Mouse (Mus musculus) right cerebral cortex, postnatal 10 days (tissue): ENCODE data around the gene Asb13.

Source experiments
- DNase-seq, 2 experiments: peaks; one replicate each; pipeline ENCODE4 v3.0.0; 2021; ENCODE audit warnings: low spot score in 2 of 2

Gene Asb13

DNA sequence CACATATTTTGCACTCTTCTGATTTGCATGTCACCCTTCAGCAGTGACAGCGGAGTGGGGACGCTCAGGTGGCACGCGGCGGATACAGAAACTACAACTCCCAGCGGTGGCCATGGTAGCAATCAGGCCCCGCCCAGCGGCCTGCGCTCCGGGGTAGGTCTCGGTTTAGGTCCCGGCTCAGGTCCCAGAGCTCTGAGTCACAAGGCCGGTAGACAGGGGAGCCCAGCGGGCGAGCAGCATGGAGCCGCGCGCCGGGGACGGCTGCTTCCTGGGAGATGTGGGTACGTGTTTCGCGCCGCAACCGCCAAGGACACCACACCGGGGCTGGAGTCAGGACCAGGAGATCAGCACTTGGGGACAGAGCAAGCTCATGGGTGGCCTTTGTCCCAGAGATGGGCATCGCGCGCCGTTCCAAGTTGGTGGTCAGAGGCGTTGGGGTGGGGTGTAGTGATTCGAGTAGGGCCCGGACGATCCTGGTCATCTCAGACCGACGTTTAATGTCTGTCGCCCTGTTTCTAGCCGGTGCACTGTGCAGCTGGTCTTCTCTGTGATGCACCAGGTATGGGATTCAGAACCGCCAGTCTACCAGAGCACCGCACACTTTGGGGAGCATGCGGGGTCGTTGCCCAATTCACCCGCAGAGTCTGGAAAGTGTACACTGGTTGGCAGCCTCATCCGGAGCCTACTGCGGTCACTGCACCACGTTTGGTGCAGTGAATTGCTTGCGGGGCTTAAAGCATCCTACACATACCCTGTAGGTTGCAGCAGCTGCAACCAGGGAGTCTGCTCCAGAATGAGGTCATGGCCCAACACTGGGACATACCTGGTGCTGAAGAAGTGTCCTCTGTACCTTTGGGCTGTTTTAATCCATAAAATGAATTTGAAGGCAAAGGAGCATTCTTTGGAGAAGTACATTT lies at the start of gene Asb13:
Gene Asb13, plus strand, starts transcription at position 138 of the 917 bp plus-strand sequence.
- DNase-seq, result peak; percentile 84 to 89

GRCm38 (mm10) chr13:3590789-3591188 lies 43.0 kb upstream of the Asb13 start:
- no peak for DNase-seq

DNA sequence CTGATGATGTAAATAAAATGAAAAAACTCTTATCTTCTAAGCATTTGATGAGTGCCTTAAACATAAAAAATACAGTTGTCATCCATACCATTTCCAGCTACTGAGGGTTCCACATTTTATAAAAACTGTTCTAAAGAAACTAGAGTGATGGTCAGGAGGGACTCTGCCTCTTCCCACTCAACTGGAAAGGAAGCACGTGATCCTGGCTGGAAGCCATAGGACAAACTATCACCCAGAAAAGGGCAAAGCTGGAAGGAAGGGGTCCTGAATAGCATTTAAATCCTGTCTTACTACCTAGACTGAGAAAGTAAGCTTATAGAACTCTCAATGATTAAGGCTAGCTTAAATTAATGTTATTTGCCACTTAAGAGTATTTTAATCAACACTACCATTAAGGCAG lies 39.5 kb upstream of the Asb13 start:
- DNase-seq, result no peak

DNA sequence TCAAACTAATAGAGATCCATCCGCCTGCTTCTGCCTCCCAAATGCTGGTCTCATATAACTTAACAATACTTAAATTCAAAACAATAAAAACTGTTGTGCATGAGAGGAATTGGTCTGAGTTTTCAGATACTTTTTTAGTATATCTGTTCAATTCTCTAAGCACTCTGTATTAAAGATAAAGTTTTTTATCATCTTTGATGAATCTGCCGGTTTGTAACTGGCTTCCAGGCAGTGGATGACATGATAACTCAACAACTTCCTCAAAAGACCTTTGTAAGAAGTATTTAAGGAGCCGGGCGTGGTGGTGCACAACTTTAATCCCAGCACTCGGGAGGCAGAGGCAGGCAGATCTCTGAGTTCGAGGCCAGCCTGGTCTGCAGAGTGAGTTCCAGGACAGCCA lies 37.6 kb upstream of the Asb13 start:
- no peak for DNase-seq

- DNase-seq, result no peak
Observed at GRCm38 (mm10) chr13:3609780-3610117, 24.1 kb upstream of the Asb13 start.

DNA sequence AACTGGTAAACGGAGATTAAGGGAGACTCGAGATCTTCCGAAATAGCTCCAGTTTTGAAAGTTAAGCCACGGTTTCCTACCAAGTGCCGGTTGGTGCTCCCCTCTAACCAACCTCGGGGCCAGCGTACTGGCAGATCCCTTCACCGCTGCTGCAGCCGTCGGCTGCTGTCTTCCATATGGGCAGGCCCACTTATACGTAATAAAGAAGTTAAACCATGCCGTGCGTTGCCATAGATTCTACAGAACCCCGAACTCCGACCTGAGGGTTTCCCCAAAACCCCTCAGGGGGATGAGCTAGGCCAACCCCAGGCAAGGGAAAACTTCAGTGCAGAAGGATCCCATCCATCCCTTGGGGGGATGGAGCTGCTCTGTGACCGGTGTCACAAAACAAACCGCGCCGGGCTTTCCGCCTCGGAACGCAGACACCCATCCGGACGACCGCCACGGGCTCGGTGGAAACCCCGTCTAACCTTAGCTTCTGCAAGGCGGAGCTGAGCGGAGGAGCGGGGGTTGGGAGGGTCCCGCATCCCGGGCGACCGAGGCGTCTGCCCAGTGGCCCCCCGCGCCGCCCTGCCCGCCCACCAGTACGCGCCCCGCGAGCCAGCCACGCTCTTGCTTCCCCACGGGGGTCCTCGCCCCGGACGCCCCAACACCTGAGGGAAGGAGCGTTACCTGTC lies 23.6 kb upstream of the Asb13 start:
- peak in 1 of 2 experiments; percentile 26 for DNase-seq

- DNase-seq, result peak; percentile 100
Observed at GRCm38 (mm10) chr13:3610795-3611438, 22.9 kb upstream of the Asb13 start, which contains the start of gene Fam208b. Gene Fam208b, minus strand, starts transcription at chr13:3611108.

DNA sequence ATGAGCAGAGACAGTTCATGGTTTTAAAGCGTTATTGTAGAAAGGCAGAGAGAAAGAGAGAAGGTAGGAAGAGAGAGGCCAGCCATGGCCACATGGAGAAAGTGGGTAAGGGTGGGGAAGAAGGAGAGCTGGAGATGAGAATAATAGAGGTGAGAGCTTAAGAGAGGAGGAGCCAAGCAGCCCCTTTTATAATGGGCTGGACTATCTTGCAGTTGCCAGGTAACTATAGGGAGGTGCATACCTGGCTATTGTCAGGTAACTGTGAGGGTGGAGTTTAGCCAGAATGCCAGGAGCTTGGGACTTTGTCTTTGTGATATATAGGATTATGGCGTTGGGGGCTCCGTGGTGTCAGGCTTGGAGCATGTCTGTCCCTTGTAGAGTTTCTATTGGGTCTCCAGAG lies 6.7 kb upstream of the Asb13 start:
- no peak for DNase-seq

DNA sequence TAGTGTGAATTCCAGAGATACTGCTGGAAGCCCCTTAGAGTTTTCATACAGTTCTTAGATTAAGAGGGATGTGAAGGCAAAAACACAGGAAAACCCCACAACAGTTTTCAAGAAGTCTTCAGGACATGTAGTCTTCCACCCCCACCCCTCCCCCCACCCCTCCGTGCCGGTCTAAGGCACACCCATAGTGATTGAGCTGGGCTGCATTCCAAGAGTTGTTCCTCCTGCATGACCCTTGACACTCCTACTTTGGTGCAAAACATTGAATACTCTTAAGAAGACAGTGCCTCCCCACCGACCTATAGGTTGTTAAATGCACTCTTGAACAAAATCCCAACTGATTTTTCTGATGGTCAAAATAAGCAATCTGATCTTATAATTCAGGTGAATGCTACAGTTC lies 5.7 kb upstream of the Asb13 start:
- no peak for DNase-seq

- no peak for DNase-seq
Observed at GRCm38 (mm10) chr13:3632551-3632950, 1.3 kb upstream of the Asb13 start.

GRCm38 (mm10) chr13:3633131-3633530 lies 701 bp upstream of the Asb13 start:
- no peak for DNase-seq

- no peak for DNase-seq
Observed at GRCm38 (mm10) chr13:3635076-3635475, 1.2 kb downstream of the Asb13 start.

DNA sequence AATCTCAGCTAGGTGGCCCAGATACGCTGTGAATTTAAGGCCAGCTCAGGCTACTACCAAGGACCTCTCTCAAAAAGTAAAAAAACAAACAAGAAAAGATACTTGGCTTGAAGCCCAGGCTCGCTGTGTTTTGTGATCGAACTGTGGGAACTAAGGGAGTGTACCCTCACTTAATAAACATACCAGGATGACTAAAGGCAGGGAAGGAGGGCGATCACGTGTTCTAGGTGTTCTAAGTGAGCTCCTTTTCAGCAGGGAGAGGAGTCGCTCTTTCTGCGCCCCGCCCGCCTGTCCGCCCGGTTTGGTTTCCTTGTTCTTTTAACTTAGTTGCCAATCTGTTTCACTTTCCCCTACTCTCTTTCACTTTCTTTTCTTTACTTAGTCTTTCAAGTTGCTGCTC lies 3.0 kb downstream of the Asb13 start:
- no peak for DNase-seq

DNA sequence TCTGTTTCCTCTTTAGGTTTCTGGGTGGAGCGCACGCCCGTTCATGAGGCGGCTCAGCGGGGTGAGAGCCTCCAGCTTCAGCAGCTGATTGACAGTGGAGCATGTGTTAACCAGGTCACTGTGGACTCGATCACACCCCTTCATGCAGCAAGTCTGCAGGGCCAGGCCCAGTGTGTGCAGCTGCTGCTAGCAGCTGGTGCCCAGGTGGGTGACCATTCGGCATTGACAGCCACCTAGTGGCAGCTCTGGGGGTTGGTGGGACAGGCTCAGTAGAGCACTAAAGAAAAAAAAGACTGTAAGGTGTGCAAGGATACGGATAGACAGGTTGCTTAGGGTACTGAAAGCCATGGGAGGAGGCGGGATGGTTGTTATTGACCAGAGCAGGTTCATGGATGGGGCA lies 8.2 kb downstream of the Asb13 start:
- DNase-seq, result no peak

DNA sequence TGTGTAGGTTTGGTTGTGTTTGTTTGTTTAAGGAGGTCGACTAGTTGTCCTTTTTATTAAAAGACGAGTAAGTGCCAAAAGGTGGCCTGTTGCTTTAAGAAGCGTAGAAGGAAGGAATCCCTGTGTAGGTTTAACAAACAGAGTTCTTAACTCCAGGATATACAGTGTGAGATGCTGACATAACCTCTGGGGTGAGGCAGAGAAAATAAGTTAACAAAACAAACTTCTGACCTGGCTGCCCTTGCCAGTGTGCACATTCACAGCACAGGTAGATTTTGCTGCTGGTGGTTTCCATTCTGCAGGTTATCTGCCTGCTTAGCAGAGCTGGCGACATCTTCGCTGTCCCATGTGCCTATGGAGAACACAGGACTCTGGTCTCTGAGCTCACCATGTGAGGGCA lies 8.7 kb downstream of the Asb13 start:
- no peak for DNase-seq

GRCm38 (mm10) chr13:3644871-3645270 lies 11.0 kb downstream of the Asb13 start:
- DNase-seq, result no peak

DNA sequence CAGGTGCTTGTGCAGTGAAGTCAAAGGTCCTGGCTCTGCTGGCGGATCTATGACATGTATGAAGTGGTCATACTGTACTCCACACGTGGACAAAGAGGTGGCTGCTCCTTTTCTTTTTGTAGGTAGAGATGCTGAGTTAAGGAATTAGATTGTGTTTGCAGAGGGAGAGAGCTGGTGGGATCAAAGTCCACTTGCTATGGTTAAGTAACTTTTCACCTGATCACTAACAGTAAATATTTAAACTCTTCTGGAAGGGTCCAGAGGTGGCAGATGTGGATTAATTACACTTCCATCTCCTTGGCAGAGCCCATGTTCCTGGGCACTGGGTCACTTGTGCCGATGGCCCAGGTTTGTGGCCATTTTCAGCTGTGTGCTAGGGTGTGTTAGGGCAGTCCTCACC lies 12.1 kb downstream of the Asb13 start:
- no peak for DNase-seq

DNA sequence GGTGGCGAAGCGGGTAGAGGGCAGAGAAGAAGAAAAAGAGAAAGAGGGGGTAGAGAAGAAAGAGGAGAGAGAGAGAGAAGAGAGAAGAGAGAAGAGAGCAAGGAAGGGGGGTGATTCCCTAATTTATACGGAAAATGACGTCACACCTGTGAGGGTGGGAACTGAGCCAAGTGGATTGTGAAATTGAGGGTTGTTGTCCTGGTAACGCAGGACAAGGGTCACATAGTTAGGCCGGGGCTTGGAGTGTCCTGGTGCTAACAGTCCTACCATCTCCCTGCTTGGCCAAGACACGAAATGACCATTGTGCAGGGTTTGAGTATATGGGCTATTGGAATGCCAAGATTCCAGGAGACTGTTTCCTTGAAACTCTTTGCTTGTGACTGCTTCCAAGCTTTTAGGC lies 12.7 kb downstream of the Asb13 start:
- no peak for DNase-seq

DNA sequence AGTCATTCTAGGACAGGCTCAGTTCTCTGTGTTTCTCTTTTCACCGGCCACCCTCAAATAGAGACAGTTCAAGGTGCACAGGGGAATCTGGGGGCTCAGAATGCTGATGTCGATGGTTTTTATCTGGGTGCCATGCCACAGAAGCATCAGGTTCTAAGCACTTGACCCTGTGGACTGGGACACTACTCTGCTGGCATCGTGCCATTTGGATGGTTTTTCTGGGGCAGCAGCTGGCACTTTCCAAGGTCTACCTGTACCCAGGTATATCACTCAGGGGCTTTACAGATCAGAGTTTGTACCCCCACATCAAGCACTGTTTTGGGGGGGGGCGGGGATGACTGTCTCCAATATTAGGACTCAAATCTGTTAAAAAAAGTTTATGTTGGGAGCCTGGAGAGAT lies 16.7 kb downstream of the Asb13 start:
- DNase-seq, result no peak

DNA sequence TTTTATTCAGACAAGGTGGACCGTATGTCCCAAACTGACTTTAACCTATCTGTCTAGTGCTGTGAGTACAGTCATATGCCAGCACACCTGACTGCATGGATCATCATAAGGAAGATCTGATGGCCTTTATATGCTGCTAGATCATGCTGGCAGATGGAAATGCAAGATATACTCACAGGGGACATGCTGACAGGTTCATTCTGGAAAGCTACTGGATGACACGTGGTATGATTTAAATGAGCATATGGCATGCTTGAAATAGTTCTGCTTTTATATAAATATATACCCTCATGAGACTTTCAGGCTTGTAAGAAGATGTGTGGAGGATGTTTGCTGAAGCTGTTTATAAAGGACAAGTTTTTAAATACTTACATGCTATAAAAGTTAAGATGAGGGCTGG lies 20.6 kb downstream of the Asb13 start:
- DNase-seq, result peak in 1 of 2 experiments; percentile 63

- DNase-seq, result no peak
Observed at GRCm38 (mm10) chr13:3659163-3660160, 25.6 kb downstream of the Asb13 start.
